In genomic region chr1:41384731-41385130, GRCm38 (mm10) we compare ENCODE assay signal across 26 mouse cellular contexts.
DNase-seq lines count a peak whose midpoint lies in the region; ATAC-seq lines count a peak whose summit lies in the region.
"Had no signal": no experiment of that assay in that cellular context is flagged by ENCODE, and none has a peak within 500 bp of the region (broad histone marks: within the 10 kb centered on the region; RNA-seq: fewer than 3 reads in every experiment).

No protein-coding gene starts in this region.

- no peak overlapping the region for H3K4me2 ChIP-seq in midbrain, embryonic 16.5 days (ENCODE audit: low read length)
- H3K4me2 ChIP-seq: embryonic facial prominence, embryonic 15.5 days; heart, embryonic 13.5 days; hindbrain, embryonic 15.5 days had no signal

- no peak overlapping the region for H3K4me3 ChIP-seq in midbrain, embryonic 10.5 days
- no peak overlapping the region for H3K4me3 ChIP-seq in midbrain, embryonic 16.5 days (ENCODE audit: low read depth, low read length)
- H3K4me3 ChIP-seq: embryonic facial prominence, embryonic 15.5 days; erythroblast, embryonic 14.5 days; forebrain, embryonic 10.5 days; gastrocnemius, adult 2 months; heart, embryonic 13.5 days; hindbrain, embryonic 15.5 days had no signal

- no peaks in the 10 kb centered on the region for H3K9me3 ChIP-seq in midbrain, embryonic 10.5 days (replicated peaks)
- H3K9me3 ChIP-seq in midbrain, embryonic 16.5 days (replicated peaks; ENCODE audit: control insufficient read depth, low read length, poor library complexity, severe bottlenecking), result no peaks in the 10 kb centered on the region
- H3K9me3 ChIP-seq: embryonic facial prominence, embryonic 15.5 days; forebrain, embryonic 10.5 days; heart, embryonic 13.5 days; hindbrain, embryonic 15.5 days had no signal

- peaks cover 37% of the 10 kb centered on the region for H3K4me1 ChIP-seq in midbrain, embryonic 10.5 days
- H3K4me1 ChIP-seq in midbrain, embryonic 16.5 days (ENCODE audit: control insufficient read depth, insufficient read depth, low read length), result peaks cover 5% of the 10 kb centered on the region

- H3K9ac ChIP-seq in midbrain, embryonic 16.5 days (ENCODE audit: low read depth, low read length), result no peak overlapping the region
- H3K9ac ChIP-seq: embryonic facial prominence, embryonic 15.5 days; heart, embryonic 13.5 days; hindbrain, embryonic 15.5 days had no signal

- ATAC-seq in midbrain, embryonic 16.5 days, result no peak
- ATAC-seq: CD4-positive, CD25-positive, alpha-beta regulatory T cell, adult 4 months; forebrain, embryonic 14.5 days; inflammation-experienced regulatory T-cells, adult 6 months; intestine, postnatal 0 days had no signal

- 24% methylated on average over 1 of the region's 1 CpGs for WGBS in midbrain, embryonic 10.5 days
- WGBS in midbrain, embryonic 16.5 days, result 10% methylated on average over 1 of the region's 1 CpGs

- H3K27me3 ChIP-seq in midbrain, embryonic 10.5 days (ENCODE audit: low read depth, poor library complexity, severe bottlenecking), result no peaks in the 10 kb centered on the region
- no peaks in the 10 kb centered on the region for H3K27me3 ChIP-seq in midbrain, embryonic 16.5 days (ENCODE audit: control insufficient read depth, insufficient read depth, low read depth, low read length)
- H3K27me3 ChIP-seq: embryonic facial prominence, embryonic 15.5 days; heart, embryonic 13.5 days; hindbrain, embryonic 15.5 days had no signal

- peak overlapping the region; percentile 69 for H3K27ac ChIP-seq in midbrain, embryonic 10.5 days (replicated peaks)
- no peak overlapping the region for H3K27ac ChIP-seq in midbrain, embryonic 16.5 days (ENCODE audit: low read length)
- H3K27ac ChIP-seq: embryonic facial prominence, embryonic 15.5 days; forebrain, embryonic 10.5 days; gastrocnemius, adult 2 months; heart, embryonic 13.5 days; hindbrain, embryonic 15.5 days had no signal

- H3K36me3 ChIP-seq in midbrain, embryonic 10.5 days, result no peaks in the 10 kb centered on the region
- no peaks in the 10 kb centered on the region for H3K36me3 ChIP-seq in midbrain, embryonic 16.5 days (ENCODE audit: control insufficient read depth, insufficient read depth, low read length)
- H3K36me3 ChIP-seq: embryonic facial prominence, embryonic 15.5 days; forebrain, embryonic 10.5 days; G1E; heart, embryonic 13.5 days; hindbrain, embryonic 15.5 days had no signal

- DNase-seq in adrenal gland, adult (ENCODE audit: inconsistent age in 2 of 2, low spot score in 1 of 2), result peak; percentile 77 to 80
- no peak for DNase-seq in adrenal gland, postnatal 4 days (ENCODE audit: low spot score in 2 of 2)
- no peak for DNase-seq in midbrain, embryonic 10.5 days (ENCODE audit: low spot score)
- peak; percentile 38 for DNase-seq in adrenal gland, postnatal 10 days
- peak; percentile 13 for DNase-seq in embryo, embryonic 10.5 days (ENCODE audit: low spot score)
- DNase-seq in heart, postnatal 4 days, result no peak
- DNase-seq in layer of hippocampus, postnatal 25 days (ENCODE audit: extremely low spot score in 1 of 2, low spot score in 1 of 2), result no peak
- DNase-seq: B cell, adult 2 months; cerebellum, adult 11 months; cerebellum, adult 8-10 months; cerebellum, postnatal 14 days; gastrocnemius, adult 2 months; gastrocnemius, postnatal 25 days; heart, adult 11 months; heart, postnatal 36 days had no signal

Comparison
In these comparisons a context has a peak if more than half of its experiments do, and no peak if none do; other contexts are left out.
1. DNase-seq: peak in adrenal gland, adult (2 of 2), adrenal gland, postnatal 10 days (single experiment) and embryo, embryonic 10.5 days (single experiment); none in adrenal gland, postnatal 4 days (0 of 2), midbrain, embryonic 10.5 days (single experiment), heart, postnatal 4 days (single experiment) and layer of hippocampus, postnatal 25 days (0 of 2).